Mouse (Mus musculus): ENCODE results near the gene Brd4. TPM values are rescaled to one million over a fixed set of nuclear protein-coding genes. Genes with fewer than 3 reads are reported as not detected.

The Brd4 gene
- polyA plus RNA-seq, 1 experiment from 2014 or later, result 28.3 TPM

- no peaks in the 10 kb centered on the region for H3K9me3 ChIP-seq (replicated peaks)
- WGBS (ENCODE audit: insufficient replicate concordance), result 2% methylated on average over 39 of the region's 43 CpGs
- peaks cover 45% of the 10 kb centered on the region for H3K4me1 ChIP-seq (replicated peaks)
- H3K36me3 ChIP-seq, result no peaks in the 10 kb centered on the region
- H3K4me2 ChIP-seq, result peak overlapping the region; percentile 79
- H3K27ac ChIP-seq, result no peak overlapping the region
- peaks cover 76% of the 10 kb centered on the region for H3K27me3 ChIP-seq
- no peak for DNase-seq
- ATAC-seq (ENCODE audit: low read depth), result no peak
- peak overlapping the region; percentile 58 for H3K4me3 ChIP-seq (replicated peaks)
- H3K9ac ChIP-seq, result peak overlapping the region; percentile 57; the same call in 1 of the 2 replicates
Measured at GRCm38 (mm10) chr17:32165803-32166595, 118.5 kb downstream of the Brd4 start.

GRCm38 (mm10) chr17:32165266-32165802, 119.2 kb downstream of the Brd4 start:
- peak overlapping the region; percentile 58 for H3K4me3 ChIP-seq (replicated peaks)
- peaks cover 83% of the 10 kb centered on the region for H3K27me3 ChIP-seq

GRCm38 (mm10) chr17:32164780-32165179, 119.7 kb downstream of the Brd4 start:
- Histone ChIP-seq H3K9ac (no peak overlapping the region), H3K9me3 (replicated peaks) (no peaks in the 10 kb centered on the region), H3K4me1 (replicated peaks) (peaks cover 36% of the 10 kb centered on the region), H3K4me3 (replicated peaks) (no peak overlapping the region), H3K27ac (no peak overlapping the region), H3K4me2 (no peak overlapping the region), H3K36me3 (no peaks in the 10 kb centered on the region), H3K27me3 (peaks cover 87% of the 10 kb centered on the region)
- ATAC-seq (ENCODE audit: low read depth) (no peak), DNase-seq (no peak)

More at GRCm38 (mm10) chr17:32165266-32165802, 119.2 kb downstream of the Brd4 start:
- Histone ChIP-seq H3K27ac (no peak overlapping the region), H3K4me1 (replicated peaks) (peaks cover 42% of the 10 kb centered on the region), H3K36me3 (no peaks in the 10 kb centered on the region), H3K9me3 (replicated peaks) (no peaks in the 10 kb centered on the region), H3K9ac (peak overlapping the region; percentile 57; the same call in 1 of the 2 replicates), H3K4me2 (peak overlapping the region; percentile 79)
- DNase-seq (no peak), ATAC-seq (ENCODE audit: low read depth) (0 out of 2 replicates have a peak, but pooled peaks have one; percentile 45)
- 10% methylated on average over 9 of the region's 9 CpGs for WGBS (ENCODE audit: insufficient replicate concordance)

GRCm38 (mm10) chr17:32163910-32164650, 120.4 kb downstream of the Brd4 start:
- no peaks in the 10 kb centered on the region for H3K9me3 ChIP-seq (replicated peaks)
- H3K27ac ChIP-seq, result no peak overlapping the region
- H3K4me2 ChIP-seq, result no peak overlapping the region
- H3K4me3 ChIP-seq (replicated peaks), result no peak overlapping the region
- ATAC-seq (ENCODE audit: low read depth), result no peak
- H3K27me3 ChIP-seq, result peaks cover 87% of the 10 kb centered on the region
- H3K9ac ChIP-seq, result no peak overlapping the region
- H3K36me3 ChIP-seq, result no peaks in the 10 kb centered on the region
- WGBS (ENCODE audit: insufficient replicate concordance), result 46% methylated on average over 6 of the region's 6 CpGs
- peaks cover 31% of the 10 kb centered on the region for H3K4me1 ChIP-seq (replicated peaks)
- no peak for DNase-seq

GRCm38 (mm10) chr17:32162112-32162850, 122.2 kb downstream of the Brd4 start:
- no peak for DNase-seq
- 3% methylated on average over 58 of the region's 58 CpGs for WGBS (ENCODE audit: insufficient replicate concordance)
- Histone ChIP-seq H3K9me3 (replicated peaks) (no peaks in the 10 kb centered on the region), H3K9ac (no peak overlapping the region), H3K4me1 (replicated peaks) (peaks cover 31% of the 10 kb centered on the region), H3K4me2 (peak overlapping the region; percentile 64), H3K27ac (no peak overlapping the region), H3K36me3 (no peaks in the 10 kb centered on the region), H3K27me3 (peaks cover 77% of the 10 kb centered on the region), H3K4me3 (replicated peaks) (peak overlapping the region; percentile 43)
- no peak for ATAC-seq (ENCODE audit: low read depth)

GRCm38 (mm10) chr17:32160882-32161281, 123.6 kb downstream of the Brd4 start:
- no peak for ATAC-seq (ENCODE audit: low read depth)
- 58% methylated on average over 4 of the region's 4 CpGs for WGBS (ENCODE audit: insufficient replicate concordance)
- H3K27me3 ChIP-seq, result peaks cover 63% of the 10 kb centered on the region

GRCm38 (mm10) chr17:32158841-32159240, 125.7 kb downstream of the Brd4 start:
- H3K4me2 ChIP-seq, result no peak overlapping the region
- WGBS (ENCODE audit: insufficient replicate concordance), result 46% methylated on average over 13 of the region's 13 CpGs
- ATAC-seq (ENCODE audit: low read depth), result no peak

More at GRCm38 (mm10) chr17:32160882-32161281, 123.6 kb downstream of the Brd4 start:
- no peak for DNase-seq
- H3K27ac ChIP-seq, result no peak overlapping the region
- H3K4me3 ChIP-seq (replicated peaks), result no peak overlapping the region
- no peak overlapping the region for H3K4me2 ChIP-seq
- H3K36me3 ChIP-seq, result no peaks in the 10 kb centered on the region
- peaks cover 19% of the 10 kb centered on the region for H3K4me1 ChIP-seq (replicated peaks)
- H3K9ac ChIP-seq, result no peak overlapping the region
- no peaks in the 10 kb centered on the region for H3K9me3 ChIP-seq (replicated peaks)

GRCm38 (mm10) chr17:32146718-32147117, 137.8 kb downstream of the Brd4 start:
- no peaks in the 10 kb centered on the region for H3K9me3 ChIP-seq (replicated peaks)
- H3K4me2 ChIP-seq, result no peak overlapping the region
- DNase-seq (no peak), ATAC-seq (ENCODE audit: low read depth) (no peak)
- H3K9ac ChIP-seq, result no peak overlapping the region
- WGBS (ENCODE audit: insufficient replicate concordance), result 83% methylated on average over 8 of the region's 8 CpGs
- no peak overlapping the region for H3K27ac ChIP-seq
- no peaks in the 10 kb centered on the region for H3K36me3 ChIP-seq
- peaks cover 4% of the 10 kb centered on the region; the same call in 1 of the 2 replicates for H3K27me3 ChIP-seq
- no peak overlapping the region for H3K4me3 ChIP-seq (replicated peaks)
- peaks cover 5% of the 10 kb centered on the region for H3K4me1 ChIP-seq (replicated peaks)

More at GRCm38 (mm10) chr17:32158841-32159240, 125.7 kb downstream of the Brd4 start:
- Histone ChIP-seq H3K27ac (no peak overlapping the region), H3K9me3 (replicated peaks) (no peaks in the 10 kb centered on the region), H3K9ac (no peak overlapping the region), H3K36me3 (no peaks in the 10 kb centered on the region), H3K27me3 (peaks cover 43% of the 10 kb centered on the region), H3K4me3 (replicated peaks) (no peak overlapping the region), H3K4me1 (replicated peaks) (peaks cover 10% of the 10 kb centered on the region)
- no peak for DNase-seq

Other genes with a start within 250 kb of the Brd4 start
- gene Rrp1b, start 248.6 kb downstream of the Brd4 start, polyA plus RNA-seq (2015; fragmentation: Nextera tagmentation; extraction: Ambion mirVana), result 43.9 and 44.1 TPM in 2 replicates
- 0.15 and 0.25 TPM in 2 replicates for gene Hsf2bp, start 248.4 kb downstream of the Brd4 start, polyA plus RNA-seq (2015; fragmentation: Nextera tagmentation; extraction: Ambion mirVana)
- gene Notch3, start 117.9 kb downstream of the Brd4 start, polyA plus RNA-seq (2015; fragmentation: Nextera tagmentation; extraction: Ambion mirVana), result 0.45 and 0.48 TPM in 2 replicates
- gene Ephx3, start 95.2 kb downstream of the Brd4 start, polyA plus RNA-seq (2015; fragmentation: Nextera tagmentation; extraction: Ambion mirVana), result not detected in 2 replicates
- 40.5 and 47.9 TPM in 2 replicates for gene Akap8, start 36.5 kb upstream of the Brd4 start, polyA plus RNA-seq (2015; fragmentation: Nextera tagmentation; extraction: Ambion mirVana)
- 35.4 and 36.9 TPM in 2 replicates for gene Akap8l, start 65.9 kb upstream of the Brd4 start, polyA plus RNA-seq (2015; fragmentation: Nextera tagmentation; extraction: Ambion mirVana)
- 5.8 and 6.8 TPM in 2 replicates for gene Wiz, start 104.7 kb upstream of the Brd4 start, polyA plus RNA-seq (2015; fragmentation: Nextera tagmentation; extraction: Ambion mirVana)
- gene Rasal3, start 118.9 kb upstream of the Brd4 start, polyA plus RNA-seq (2015; fragmentation: Nextera tagmentation; extraction: Ambion mirVana), result 3.5 and 3.6 TPM in 2 replicates
- gene Pglyrp2, start 139.4 kb upstream of the Brd4 start, polyA plus RNA-seq (2015; fragmentation: Nextera tagmentation; extraction: Ambion mirVana), result 2.3 and 2.6 TPM in 2 replicates
- gene Cyp4f39, start 168.0 kb upstream of the Brd4 start, polyA plus RNA-seq (2015; fragmentation: Nextera tagmentation; extraction: Ambion mirVana), result 0.46 and 1.0 TPM in 2 replicates
- gene Cyp4f17, start 221.3 kb upstream of the Brd4 start, polyA plus RNA-seq (2015; fragmentation: Nextera tagmentation; extraction: Ambion mirVana), result 0.47 and 0.60 TPM in 2 replicates

Data from liver, embryonic 13.5 days (tissue).